In genomic region chr16:10784793-10785370, GRCm38 (mm10) we compare ENCODE assay signal across 8 mouse cellular contexts. TPM values are rescaled to one million over a fixed set of nuclear protein-coding genes. Genes with fewer than 3 reads are reported as not detected.
DNase-seq lines count a peak whose midpoint lies in the region; ATAC-seq and TF ChIP-seq lines count a peak whose summit lies in the region.

No protein-coding gene starts in this region.

- H3K36me3 ChIP-seq in hindbrain, embryonic 12.5 days: no peaks in the 10 kb centered on the region

- H3K4me2 ChIP-seq in hindbrain, embryonic 12.5 days (replicated peaks): peak overlapping the region; percentile 95

- CTCF ChIA-PET in Patski (lab: Charles Lee): interaction anchor here (1.1 kb wide), 1 partner anchor 145 kb away, joined by 3 read pairs; no protein-coding TSS in a partner anchor

- peak overlapping the region; percentile 66 for H3K9ac ChIP-seq in hindbrain, embryonic 12.5 days

- POLR2A ChIA-PET in Patski (lab: Charles Lee): interaction anchor here (0.8 to 2.1 kb wide), 3 partner anchors 51 to 61 kb away, joined by 3 to 6 read pairs (median 5); no protein-coding TSS in a partner anchor

- peaks cover 15% of the 10 kb centered on the region; the same call in 1 of the 2 replicates for H3K4me1 ChIP-seq in hindbrain, embryonic 12.5 days

- in situ Hi-C loops in Patski (cut with MboI; ENCODE audit: low pct_unique_long_range_greater_than_20kb): loop anchor here (5.0 kb wide), 1 partner anchor 213 kb away; no protein-coding TSS in a partner anchor

- peak overlapping the region; percentile 57 for H3K4me3 ChIP-seq in hindbrain, embryonic 12.5 days

- peak overlapping the region; percentile 85 for H3K27ac ChIP-seq in hindbrain, embryonic 12.5 days

- H3K9me3 ChIP-seq in hindbrain, embryonic 12.5 days (replicated peaks): no peaks in the 10 kb centered on the region

- peak; percentile 42 for DNase-seq in Patski (ENCODE audit: low read depth, low spot score)
- peak; percentile 96 to 98 for DNase-seq in cerebellum, postnatal 10 days
- peak; percentile 81 to 88 for DNase-seq in frontal cortex, postnatal 10 days (ENCODE audit: low spot score in 2 of 2)
- DNase-seq in layer of hippocampus, postnatal 14 days (ENCODE audit: low spot score in 2 of 2): peak; percentile 89 to 91
- DNase-seq in lung, postnatal 10 days: peak; percentile 96
- DNase-seq in ovary, postnatal 14 days (ENCODE audit: low spot score): peak; percentile 98
- peak; percentile 99 for DNase-seq in thymus, postnatal 14 days

- under 1% methylated on average over 49 of the region's 55 CpGs for WGBS in hindbrain, embryonic 12.5 days

- H3K27me3 ChIP-seq in Patski: no peaks in the 10 kb centered on the region
- peaks cover 26% of the 10 kb centered on the region for H3K27me3 ChIP-seq in hindbrain, embryonic 12.5 days

- no peak for TF ChIP-seq CTCF in Patski (IDR thresholded peaks at IDR 0.05)

- ATAC-seq in Patski: peak; percentile 73
- peak; percentile 80 for ATAC-seq in hindbrain, embryonic 12.5 days (ENCODE audit: low FRiP score)

RNA-seq across cellular contexts. Expression of gene Socs1, which starts 0.5 kb away (rescaled TPM):
- 1.6 TPM for polyA plus RNA-seq in Patski (2021)
- polyA plus RNA-seq in hindbrain, embryonic 12.5 days (2016; fragmentation: Nextera tagmentation; extraction: Ambion mirVana): 5.4 and 6.4 TPM in 2 replicates
- 1 to 10 TPM; 1.1 to 1.3 TPM for total RNA-seq in layer of hippocampus, postnatal 14 days (2021)

RNA-seq across cellular contexts. Expression of gene Tnp2, which starts 3.6 kb away (rescaled TPM):
- polyA plus RNA-seq in Patski (2021): not detected
- polyA plus RNA-seq in hindbrain, embryonic 12.5 days (2016; fragmentation: Nextera tagmentation; extraction: Ambion mirVana): not detected in 2 replicates
- not detected for total RNA-seq in layer of hippocampus, postnatal 14 days (2021)

RNA-seq across cellular contexts. Expression of gene Prm3, which starts 5.8 kb away (rescaled TPM):
- polyA plus RNA-seq in Patski (2021): not detected
- polyA plus RNA-seq in hindbrain, embryonic 12.5 days (2016; fragmentation: Nextera tagmentation; extraction: Ambion mirVana): not detected in 2 replicates
- total RNA-seq in layer of hippocampus, postnatal 14 days (2021): not detected

RNA-seq across cellular contexts. Expression of gene Prm2, which starts 11.1 kb away (rescaled TPM):
- polyA plus RNA-seq in Patski (2021): not detected
- not detected in 2 replicates for polyA plus RNA-seq in hindbrain, embryonic 12.5 days (2016; fragmentation: Nextera tagmentation; extraction: Ambion mirVana)
- total RNA-seq in layer of hippocampus, postnatal 14 days (2021): not detected

RNA-seq across cellular contexts. Expression of gene Prm1, which starts 20.8 kb away (rescaled TPM):
- polyA plus RNA-seq in Patski (2021): 0.14 TPM
- polyA plus RNA-seq in hindbrain, embryonic 12.5 days (2016; fragmentation: Nextera tagmentation; extraction: Ambion mirVana): 0.57 TPM in 1 of 2 replicates, not detected in the other
- not detected for total RNA-seq in layer of hippocampus, postnatal 14 days (2021)

Comparison
In these comparisons a context has a peak if more than half of its experiments do, and no peak if none do; other contexts are left out.
1. Peak in every context shown above with its lines: DNase-seq, ATAC-seq, H3K4me3 ChIP-seq and H3K27ac ChIP-seq.
2. DNase-seq: peak in every context shown above with its lines; median percentile 99 in thymus, postnatal 14 days; 98 in ovary, postnatal 14 days; 97 in cerebellum, postnatal 10 days; 96 in lung, postnatal 10 days; 90 in layer of hippocampus, postnatal 14 days; 84 in frontal cortex, postnatal 10 days; 42 in Patski.